Mouse (Mus musculus): ENCODE data around the gene Klhdc10. TPM values are rescaled to one million over a fixed set of nuclear protein-coding genes. Genes with fewer than 3 reads are reported as not detected.

The Klhdc10 gene
- total and polyA plus RNA-seq, 2 experiments from 2014 or later = 28.5 to 116 TPM

DNA sequence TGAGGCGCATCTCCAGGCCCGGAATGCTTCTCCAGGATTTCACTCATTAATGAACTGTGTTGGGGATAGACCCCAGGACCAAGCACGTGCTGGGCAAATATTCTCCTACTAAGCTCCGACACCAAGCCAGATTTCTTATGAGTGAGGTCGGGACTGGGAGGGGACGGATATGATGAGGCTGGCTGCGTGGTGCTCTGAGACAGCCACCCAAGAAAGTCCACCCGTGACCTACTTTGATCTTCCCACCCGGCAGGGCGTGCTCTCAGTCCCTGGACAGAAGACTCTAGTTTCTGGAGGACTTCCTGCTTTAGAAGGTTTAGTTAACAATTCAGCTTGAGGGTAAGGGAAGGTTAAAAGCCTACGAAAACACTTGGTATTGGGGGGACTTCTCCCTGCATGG, 63.9 kb downstream of the Klhdc10 start:
- Histone ChIP-seq H3K27ac (ENCODE audit: low read depth, low read length) (no peak overlapping the region), H3K36me3 (ENCODE audit: insufficient read depth, low read length) (no peaks in the 10 kb centered on the region), H3K4me2 (ENCODE audit: low read depth, low read length, poor library complexity, severe bottlenecking) (no peak overlapping the region), H3K4me3 (ENCODE audit: low read depth, low read length) (no peak overlapping the region), H3K27me3 (ENCODE audit: insufficient read depth, low read length) (no peaks in the 10 kb centered on the region), H3K9me3 (ENCODE audit: low read length) (no peaks in the 10 kb centered on the region), H3K9ac (replicated peaks; ENCODE audit: low read length, poor library complexity, severe bottlenecking) (no peak overlapping the region), H3K4me1 (ENCODE audit: insufficient read depth, low read length) (peaks cover 11% of the 10 kb centered on the region)
- 87% methylated on average over 11 of the region's 11 CpGs for WGBS
- ATAC-seq (ENCODE audit: low FRiP score) (no peak), DNase-seq (ENCODE audit: low spot score) (no peak)
- no peak for TF ChIP-seq CTCF (IDR thresholded peaks at IDR 0.05)

DNA sequence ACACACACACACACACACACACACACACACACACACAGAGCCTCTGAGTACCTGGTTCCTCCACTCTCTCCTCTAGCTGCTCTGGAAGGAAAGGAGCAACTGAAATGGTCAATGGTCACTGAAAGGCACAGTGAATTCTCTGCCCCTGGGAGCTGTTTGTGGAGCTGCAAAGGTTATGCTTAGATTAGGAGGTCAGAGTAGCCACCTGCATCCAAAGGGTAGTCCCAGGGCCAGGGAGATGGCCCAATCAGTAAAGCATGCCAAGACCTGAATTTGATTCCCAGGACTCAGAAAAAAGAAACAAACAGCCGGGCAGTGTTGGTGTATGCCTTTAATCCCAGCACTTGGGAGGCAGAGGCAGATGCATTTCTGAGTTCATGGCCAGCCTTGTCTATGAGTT, 66.4 kb downstream of the Klhdc10 start:
- Histone ChIP-seq H3K4me2 (ENCODE audit: low read depth, low read length, poor library complexity, severe bottlenecking) (no peak overlapping the region), H3K4me1 (ENCODE audit: insufficient read depth, low read length) (no peaks in the 10 kb centered on the region), H3K9ac (replicated peaks; ENCODE audit: low read length, poor library complexity, severe bottlenecking) (no peak overlapping the region), H3K27me3 (ENCODE audit: insufficient read depth, low read length) (no peaks in the 10 kb centered on the region), H3K27ac (ENCODE audit: low read depth, low read length) (no peak overlapping the region), H3K9me3 (ENCODE audit: low read length) (no peaks in the 10 kb centered on the region), H3K4me3 (ENCODE audit: low read depth, low read length) (no peak overlapping the region), H3K36me3 (ENCODE audit: insufficient read depth, low read length) (no peaks in the 10 kb centered on the region)
- WGBS = 79% methylated on average over 1 of the region's 1 CpGs
- DNase-seq (ENCODE audit: low spot score) (no peak), ATAC-seq (ENCODE audit: low FRiP score) (no peak)
- TF ChIP-seq CTCF (IDR thresholded peaks at IDR 0.05) = no peak

DNA sequence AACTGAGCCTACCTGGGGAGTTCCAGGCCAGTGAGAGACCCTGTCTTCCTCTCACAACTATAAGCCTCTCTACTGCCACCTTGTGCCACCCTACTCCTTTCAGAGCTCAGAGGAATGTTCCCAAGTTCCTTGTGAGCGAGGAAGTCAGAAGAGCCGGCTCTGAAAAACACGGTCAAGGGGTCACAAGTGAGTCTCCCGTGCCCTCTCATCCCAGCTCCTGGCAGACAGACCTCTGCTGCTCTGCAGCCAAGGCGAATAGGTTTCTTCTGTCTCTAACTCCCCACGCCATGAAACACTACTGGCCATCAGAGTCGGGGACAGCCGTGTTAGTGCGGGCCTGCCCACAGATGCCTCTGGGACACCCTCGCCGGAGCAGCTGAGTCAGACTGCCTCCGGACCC, 67.0 kb downstream of the Klhdc10 start:
- no peak overlapping the region for H3K9ac ChIP-seq (replicated peaks; ENCODE audit: low read length, poor library complexity, severe bottlenecking)
- no peak overlapping the region for H3K4me3 ChIP-seq (ENCODE audit: low read depth, low read length)
- no peaks in the 10 kb centered on the region for H3K9me3 ChIP-seq (ENCODE audit: low read length)
- DNase-seq (ENCODE audit: low spot score) (peak; percentile 72), ATAC-seq (ENCODE audit: low FRiP score) (no peak)
- TF ChIP-seq CTCF (IDR thresholded peaks at IDR 0.05) = peak; percentile 70
- no peak overlapping the region for H3K27ac ChIP-seq (ENCODE audit: low read depth, low read length)
- WGBS = 54% methylated on average over 12 of the region's 12 CpGs
- no peaks in the 10 kb centered on the region for H3K27me3 ChIP-seq (ENCODE audit: insufficient read depth, low read length)
- H3K4me2 ChIP-seq (ENCODE audit: low read depth, low read length, poor library complexity, severe bottlenecking) = no peak overlapping the region
- H3K36me3 ChIP-seq (ENCODE audit: insufficient read depth, low read length) = no peaks in the 10 kb centered on the region
- no peaks in the 10 kb centered on the region for H3K4me1 ChIP-seq (ENCODE audit: insufficient read depth, low read length)

DNA sequence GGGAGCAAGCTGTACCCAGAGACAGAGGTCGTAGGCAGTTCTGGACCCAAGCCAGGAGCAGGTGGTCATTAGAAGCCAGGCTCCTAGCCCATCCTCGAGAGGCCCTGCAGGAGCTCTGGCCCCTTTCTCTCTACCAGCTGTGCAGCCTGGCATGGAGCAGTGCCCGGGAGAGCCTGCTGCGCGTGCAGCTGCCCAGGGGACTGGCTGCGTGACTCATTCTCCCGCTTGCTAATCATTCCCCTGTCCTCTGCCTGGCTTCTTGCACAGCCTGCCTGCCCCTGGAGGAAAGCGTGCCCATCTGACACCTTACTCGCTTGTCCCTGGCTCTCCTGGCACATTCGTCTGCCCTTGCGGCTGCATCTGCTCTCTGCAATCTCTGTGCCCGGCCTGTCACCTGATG, 67.7 kb downstream of the Klhdc10 start:
- peak overlapping the region; percentile 26; the same call in 1 of the 2 replicates for H3K27ac ChIP-seq (ENCODE audit: low read depth, low read length)
- no peak overlapping the region for H3K4me3 ChIP-seq (ENCODE audit: low read depth, low read length)
- H3K36me3 ChIP-seq (ENCODE audit: insufficient read depth, low read length) = no peaks in the 10 kb centered on the region
- no peaks in the 10 kb centered on the region for H3K9me3 ChIP-seq (ENCODE audit: low read length)
- peak; percentile 61 for DNase-seq (ENCODE audit: low spot score)
- 54% methylated on average over 12 of the region's 12 CpGs for WGBS
- no peak overlapping the region; the same call in 1 of the 2 replicates for H3K9ac ChIP-seq (replicated peaks; ENCODE audit: low read length, poor library complexity, severe bottlenecking)
- H3K4me2 ChIP-seq (ENCODE audit: low read depth, low read length, poor library complexity, severe bottlenecking) = no peak overlapping the region
- no peak for TF ChIP-seq CTCF (IDR thresholded peaks at IDR 0.05)
- no peak for ATAC-seq (ENCODE audit: low FRiP score)
- H3K4me1 ChIP-seq (ENCODE audit: insufficient read depth, low read length) = no peaks in the 10 kb centered on the region
- no peaks in the 10 kb centered on the region for H3K27me3 ChIP-seq (ENCODE audit: insufficient read depth, low read length)

GRCm38 (mm10) chr6:30471706-30472105, 70.0 kb downstream of the Klhdc10 start:
- 74% methylated on average over 3 of the region's 3 CpGs for WGBS
- Histone ChIP-seq H3K9ac (replicated peaks; ENCODE audit: low read length, poor library complexity, severe bottlenecking) (no peak overlapping the region), H3K4me1 (ENCODE audit: insufficient read depth, low read length) (no peaks in the 10 kb centered on the region), H3K27ac (ENCODE audit: low read depth, low read length) (no peak overlapping the region), H3K27me3 (ENCODE audit: insufficient read depth, low read length) (no peaks in the 10 kb centered on the region), H3K4me2 (ENCODE audit: low read depth, low read length, poor library complexity, severe bottlenecking) (no peak overlapping the region), H3K9me3 (ENCODE audit: low read length) (no peaks in the 10 kb centered on the region), H3K36me3 (ENCODE audit: insufficient read depth, low read length) (no peaks in the 10 kb centered on the region), H3K4me3 (ENCODE audit: low read depth, low read length) (no peak overlapping the region)
- no peak for TF ChIP-seq CTCF (IDR thresholded peaks at IDR 0.05)
- ATAC-seq (ENCODE audit: low FRiP score) (no peak), DNase-seq (ENCODE audit: low spot score) (no peak)

- no peak overlapping the region for H3K4me3 ChIP-seq (ENCODE audit: low read depth, low read length)
- no peak for TF ChIP-seq CTCF (IDR thresholded peaks at IDR 0.05)
- no peaks in the 10 kb centered on the region for H3K9me3 ChIP-seq (ENCODE audit: low read length)
- no peak overlapping the region for H3K27ac ChIP-seq (ENCODE audit: low read depth, low read length)
- no peak for DNase-seq (ENCODE audit: low spot score)
- no peak overlapping the region for H3K9ac ChIP-seq (replicated peaks; ENCODE audit: low read length, poor library complexity, severe bottlenecking)
- H3K27me3 ChIP-seq (ENCODE audit: insufficient read depth, low read length) = no peaks in the 10 kb centered on the region
- H3K4me1 ChIP-seq (ENCODE audit: insufficient read depth, low read length) = no peaks in the 10 kb centered on the region
- H3K4me2 ChIP-seq (ENCODE audit: low read depth, low read length, poor library complexity, severe bottlenecking) = no peak overlapping the region
- H3K36me3 ChIP-seq (ENCODE audit: insufficient read depth, low read length) = peaks cover 8% of the 10 kb centered on the region
- WGBS = 79% methylated on average over 10 of the region's 10 CpGs
- ATAC-seq (ENCODE audit: low FRiP score) = no peak
Observed at GRCm38 (mm10) chr6:30476025-30476765, 74.5 kb downstream of the Klhdc10 start.
